Mouse (Mus musculus) cerebellum, postnatal 14 days (tissue): Measurements from ENCODE around the gene Ezr.
A peak's percentile ranks its signal among the peaks of the same experiment; 100 is the strongest.

Experiments used
- DNase-seq, 2 experiments: peaks; one replicate each; pipeline ENCODE4 v3.0.0; 2021; ENCODE audit warnings: mixed read lengths in 2 of 2

Gene Ezr

DNA sequence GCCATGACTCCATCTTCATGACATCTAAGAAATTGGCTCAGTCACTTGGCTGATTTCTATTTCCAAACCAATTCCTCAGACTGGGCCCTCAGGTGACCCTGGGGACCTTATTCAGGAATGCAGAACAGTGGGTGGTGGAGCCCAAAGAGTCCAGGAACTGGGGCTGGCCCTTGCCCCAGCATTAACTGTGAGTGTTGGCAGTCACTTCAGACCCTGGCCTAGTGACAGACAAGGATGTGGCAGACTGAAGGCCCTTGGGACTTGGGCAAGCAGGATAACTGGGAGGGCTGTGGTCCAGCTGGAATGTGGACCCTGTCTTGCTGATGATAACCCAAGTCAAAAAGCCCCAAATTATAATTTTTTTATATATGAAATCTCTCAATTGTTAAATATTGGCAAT lies 6.5 kb upstream of the Ezr start:
- peak; percentile 85 to 89 for DNase-seq

DNA sequence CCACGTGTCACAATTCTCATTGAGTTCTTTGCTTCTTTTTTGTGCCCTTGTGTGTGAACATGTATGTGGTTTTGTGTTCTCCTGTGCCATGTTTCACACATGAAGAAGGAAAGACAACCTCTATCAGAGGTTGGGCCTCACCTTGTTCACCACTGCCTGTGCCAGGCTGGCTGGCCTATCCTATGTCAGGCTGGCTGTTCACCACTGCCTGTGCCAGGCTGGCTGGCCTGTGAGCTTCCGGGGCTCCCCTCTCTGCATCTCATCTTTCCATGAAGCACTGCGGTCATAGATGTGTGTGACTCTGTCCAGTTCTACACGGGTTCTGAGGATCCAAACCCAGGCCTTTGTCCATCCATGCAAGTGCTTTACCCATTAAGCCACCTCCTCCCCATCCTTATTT lies 4.7 kb upstream of the Ezr start:
- DNase-seq, result no peak

GRCm38 (mm10) chr17:6783756-6784357 lies 1.3 kb upstream of the Ezr start:
- no peak for DNase-seq

- DNase-seq, result peak; percentile 54 to 60
These were observed 550 bp upstream of the Ezr start for GRCm38 (mm10) chr17:6783006-6783661.

DNA sequence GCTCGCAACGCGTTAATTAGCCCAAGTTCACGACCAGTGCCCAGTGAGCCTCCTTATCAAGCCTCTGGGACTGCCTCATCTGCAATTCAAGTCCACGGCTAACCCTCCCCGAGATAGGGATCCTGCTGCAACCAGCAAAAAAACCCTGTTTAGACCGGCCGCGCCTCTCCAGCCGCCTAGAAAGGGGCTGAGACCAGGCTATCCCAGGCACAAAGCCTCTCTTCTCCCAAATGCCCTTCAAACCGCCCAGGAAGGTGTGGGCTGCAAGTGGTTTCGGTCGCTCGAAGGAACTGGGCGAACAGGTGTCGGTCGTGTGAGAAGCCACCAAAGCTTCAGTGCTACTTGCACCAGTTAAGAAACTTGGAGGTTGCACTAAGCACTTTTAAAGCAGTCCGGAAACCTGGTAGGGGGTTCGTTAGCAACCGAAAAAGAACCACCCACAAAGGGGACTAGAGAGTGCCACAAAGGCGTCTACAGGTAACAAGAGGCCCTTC lies 504 bp downstream of the Ezr start:
- DNase-seq, result peak in 1 of 2 experiments; percentile 42

- DNase-seq, result no peak
These were observed 1.3 kb downstream of the Ezr start for GRCm38 (mm10) chr17:6781273-6781672.

GRCm38 (mm10) chr17:6780521-6781115 lies 2.0 kb downstream of the Ezr start:
- no peak for DNase-seq

- no peak for DNase-seq
These were observed 3.0 kb downstream of the Ezr start for GRCm38 (mm10) chr17:6779632-6780031.

GRCm38 (mm10) chr17:6778771-6779509 lies 3.6 kb downstream of the Ezr start:
- peak; percentile 48 to 57 for DNase-seq

DNA sequence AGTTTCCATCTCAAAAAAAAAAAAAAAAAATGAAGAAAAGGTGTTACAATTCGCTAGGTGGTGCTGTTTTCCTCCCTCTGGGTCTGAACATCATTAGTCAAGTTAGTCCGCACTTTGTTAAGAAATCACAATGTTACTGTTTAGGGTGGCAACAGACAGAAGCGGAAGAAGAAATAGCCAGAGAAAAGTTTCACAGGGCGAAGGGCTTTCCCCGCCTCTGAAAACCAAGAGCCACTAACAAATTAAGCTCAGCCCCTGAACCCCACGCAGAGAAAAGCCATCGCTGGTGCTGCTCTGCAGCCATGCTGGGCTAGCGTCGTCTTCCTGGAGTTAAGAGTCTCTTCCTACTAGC lies 4.3 kb downstream of the Ezr start:
- peak; percentile 45 to 56 for DNase-seq

DNA sequence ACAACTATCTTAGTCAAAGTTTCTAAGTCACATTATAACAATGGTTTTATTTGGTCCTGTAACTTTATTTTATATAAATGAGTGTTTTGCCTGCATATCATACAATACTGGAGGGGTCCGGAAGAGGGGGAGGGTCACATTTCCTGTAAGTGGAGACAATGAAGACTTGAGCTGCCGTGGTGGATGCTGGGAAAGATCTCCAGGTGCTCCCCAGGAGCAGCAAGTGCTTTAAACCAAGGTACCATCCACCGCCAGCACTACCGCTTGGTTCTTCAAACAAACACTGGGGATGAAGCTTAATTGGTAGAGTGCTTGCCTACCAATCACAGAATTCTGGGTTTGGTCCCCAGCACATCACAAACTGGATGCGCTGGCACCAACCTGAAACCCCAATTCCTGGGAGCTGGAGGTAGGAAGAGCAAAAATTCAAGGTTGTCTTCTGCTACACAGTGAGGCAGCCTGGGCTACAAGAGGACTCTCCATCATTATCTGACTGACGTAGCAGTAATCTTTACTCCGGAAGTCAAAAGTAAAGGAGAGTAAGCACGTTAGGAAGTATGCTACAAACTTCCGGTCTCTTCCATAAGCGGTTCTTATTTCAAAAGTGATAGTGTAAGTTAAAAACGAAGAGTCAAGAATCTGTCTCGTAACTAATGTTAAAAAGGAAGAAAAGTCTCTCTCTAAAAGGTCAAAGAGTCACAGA lies 4.8 kb downstream of the Ezr start:
- no peak for DNase-seq

- DNase-seq, result no peak
These were observed 5.5 kb downstream of the Ezr start for GRCm38 (mm10) chr17:6777061-6777460.

DNA sequence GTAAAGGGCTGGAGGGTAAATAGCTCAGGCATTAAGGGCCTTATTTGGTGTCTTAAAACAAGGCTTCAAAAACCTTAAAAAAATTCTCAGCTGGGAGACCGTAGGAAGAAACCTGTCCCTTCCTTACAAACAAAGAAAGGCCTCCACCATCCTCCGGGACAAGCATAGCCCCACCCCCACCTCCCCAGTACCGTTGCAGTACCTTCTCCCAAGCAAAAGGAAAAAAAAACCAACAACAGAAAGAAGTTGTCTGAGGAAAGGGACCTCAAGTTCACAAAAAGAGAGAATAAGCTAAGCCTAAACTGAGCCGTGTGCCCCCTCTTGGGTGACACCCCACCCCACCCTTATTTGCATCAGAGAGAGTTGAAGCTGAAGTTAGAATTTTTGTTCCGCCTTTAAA lies 6.0 kb downstream of the Ezr start:
- no peak for DNase-seq

- DNase-seq, result no peak
These were observed 6.5 kb downstream of the Ezr start for GRCm38 (mm10) chr17:6776123-6776522.

DNA sequence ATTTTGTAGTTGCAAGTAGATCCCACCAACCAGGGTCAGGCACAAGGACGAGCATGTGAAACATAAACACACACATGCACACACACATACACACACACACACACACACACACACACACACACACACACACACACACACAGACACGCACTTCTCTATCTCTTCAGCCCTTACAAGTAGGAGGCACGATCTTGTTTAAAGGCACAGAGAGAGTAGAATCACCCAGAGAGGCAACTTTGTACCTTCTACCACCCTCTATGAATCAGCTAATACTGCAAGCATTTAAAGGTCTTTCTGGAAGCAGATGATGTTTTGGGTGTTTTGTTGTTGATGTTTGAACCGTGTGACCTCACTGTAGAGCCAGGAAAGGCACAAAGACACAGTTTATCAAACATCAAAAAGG lies 6.9 kb downstream of the Ezr start:
- DNase-seq, result no peak

DNA sequence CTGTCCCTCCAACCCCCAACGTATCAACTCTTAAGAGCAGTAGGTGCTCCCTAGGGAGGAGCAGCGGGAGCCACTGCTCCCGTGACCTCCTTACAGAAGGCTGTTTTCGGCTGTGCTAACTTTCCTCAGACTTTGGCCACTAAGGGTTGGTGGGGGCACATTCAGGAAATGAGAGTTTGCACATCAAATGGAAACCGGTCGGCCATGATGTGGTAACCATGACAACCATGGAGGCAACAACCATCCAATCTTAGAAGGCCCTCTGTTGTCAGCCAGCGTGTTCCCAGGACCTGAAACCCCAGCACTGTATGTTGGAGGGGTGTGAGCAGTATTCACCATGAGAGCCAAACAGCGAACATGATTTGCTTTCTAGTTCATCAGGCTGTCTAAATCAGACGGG lies 7.4 kb downstream of the Ezr start:
- DNase-seq, result no peak

DNA sequence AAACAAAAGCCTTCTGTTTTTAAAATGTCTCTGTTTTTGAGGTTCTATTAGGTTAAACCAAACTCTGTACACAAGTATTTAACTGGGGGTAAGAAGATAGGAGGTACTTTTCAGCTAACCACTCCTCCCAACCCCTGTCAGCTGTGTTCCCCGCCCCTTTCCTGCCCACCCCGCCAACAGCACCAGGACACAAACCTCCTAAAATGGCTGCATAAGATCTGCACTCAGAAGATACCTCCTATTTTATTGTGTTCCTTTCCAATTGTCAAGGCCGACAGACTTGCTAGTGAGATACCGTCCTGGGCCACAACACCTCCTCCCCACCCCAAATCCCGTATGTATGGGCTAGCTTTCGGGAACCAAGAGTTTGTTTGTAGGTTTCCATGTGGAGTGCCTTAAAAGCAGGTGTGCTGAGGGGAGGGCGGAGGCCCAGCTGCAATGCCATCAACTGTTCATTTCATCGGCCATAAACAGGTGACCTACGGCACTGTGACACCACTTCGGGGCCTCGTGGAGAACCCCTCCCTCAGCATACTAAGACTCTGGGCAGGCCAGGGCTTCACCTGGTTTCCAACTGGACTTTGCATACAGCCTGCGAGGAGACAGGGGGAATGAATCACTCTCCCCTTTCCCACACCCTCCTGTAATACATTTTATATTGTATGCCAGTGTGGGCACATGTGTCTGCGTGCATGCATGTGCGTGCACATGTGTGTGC lies 9.2 kb downstream of the Ezr start:
- no peak for DNase-seq

DNA sequence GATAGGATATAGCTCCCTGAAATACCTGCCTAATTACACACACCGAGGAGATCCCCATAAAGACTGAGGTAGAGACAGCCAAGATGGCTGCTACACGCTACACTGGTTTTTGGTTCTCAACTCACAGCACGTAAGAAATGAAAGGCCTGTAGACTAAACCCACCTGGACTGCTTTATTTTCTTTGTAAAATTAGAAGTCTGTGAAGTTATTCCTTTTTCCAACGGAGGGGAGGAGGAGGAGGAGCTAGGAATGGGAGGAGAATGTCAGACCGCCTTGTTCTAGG lies 10.2 kb downstream of the Ezr start:
- DNase-seq, result no peak

- no peak for DNase-seq
These were observed 10.7 kb downstream of the Ezr start for GRCm38 (mm10) chr17:6771661-6772489.

- DNase-seq, result peak; percentile 70 to 72
These were observed 13.0 kb downstream of the Ezr start for GRCm38 (mm10) chr17:6769602-6770001.

DNA sequence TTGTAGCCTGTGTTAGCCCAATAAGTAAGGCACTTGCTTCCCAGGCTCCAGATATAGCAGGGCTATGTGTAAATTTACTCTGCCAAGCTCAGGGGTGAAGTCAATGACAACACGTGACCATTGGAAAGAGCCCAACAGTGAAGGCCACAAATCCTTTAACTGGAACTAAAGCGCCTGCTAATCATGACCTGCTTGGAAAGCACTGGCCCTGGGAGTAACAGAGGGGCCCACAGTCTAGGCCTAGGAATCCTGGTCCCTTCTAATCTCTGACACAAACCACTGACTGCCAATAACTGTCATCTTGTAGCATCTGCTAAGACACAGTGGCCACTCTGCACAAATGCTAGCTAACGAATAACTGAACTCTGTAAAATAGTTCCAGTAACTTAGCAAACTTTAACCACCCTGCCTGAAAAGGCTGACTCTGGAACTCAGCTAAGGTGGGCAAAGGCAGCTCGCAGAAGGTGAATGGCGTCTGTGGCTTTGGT lies 14.2 kb downstream of the Ezr start:
- peak in 1 of 2 experiments; percentile 35 for DNase-seq

DNA sequence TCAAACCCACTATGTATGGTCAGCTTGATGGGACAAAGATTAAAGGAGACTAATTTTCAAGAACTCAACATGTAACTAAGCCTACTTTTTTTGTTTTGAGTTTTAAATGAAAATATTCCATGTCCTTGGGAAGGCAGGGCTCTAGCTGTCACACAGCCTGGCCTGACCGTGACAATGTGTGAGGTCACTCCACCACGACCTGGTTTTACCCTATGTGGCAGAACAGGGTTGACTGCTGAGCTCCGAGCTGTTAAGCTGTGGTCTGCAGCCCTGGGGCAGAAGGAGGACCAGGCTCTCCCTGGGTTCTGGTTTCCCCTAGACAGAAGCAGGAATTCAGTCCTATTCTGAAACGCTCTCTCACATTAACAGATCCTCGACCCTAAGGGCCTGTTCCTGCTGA lies 14.8 kb downstream of the Ezr start:
- no peak for DNase-seq
